Mouse (Mus musculus) CH12.LX (cell line): ENCODE data around the gene Scgb1a1.

ENCODE experiments used
- CHD1 ChIP-seq: IDR thresholded peaks from 2 replicates; pipeline ENCODE4 v1.6.1; 2012; ENCODE audit warnings: low read depth, low read length, improper control_type of control experiment, inconsistent platforms
- CTCF ChIP-seq, 2 experiments: IDR thresholded peaks in 1 of 2; conservative IDR thresholded peaks in 1 of 2; 2 replicates each; pipeline ENCODE4 v1.5.1; 2011 to 2012; ENCODE audit warnings: low read depth in 2 of 2, low read length in 2 of 2, improper control_type of control experiment in 1 of 2, inconsistent platforms in 1 of 2, mild to moderate bottlenecking in 1 of 2, moderate library complexity in 1 of 2
- ELF1 ChIP-seq: IDR thresholded peaks from 2 replicates; pipeline ENCODE4 v1.6.1; 2014; ENCODE audit warnings: low read depth, mild to moderate bottlenecking, inconsistent platforms, low read length, improper control_type of control experiment
- EP300 ChIP-seq: IDR thresholded peaks from 2 replicates; pipeline ENCODE4 v1.6.1; 2011; ENCODE audit warnings: low read length, improper control_type of control experiment
- ETS1 ChIP-seq: conservative IDR thresholded peaks from 2 replicates; pipeline ENCODE4 v1.6.1; 2012; ENCODE audit warnings: low read depth, mild to moderate bottlenecking, inconsistent platforms, low read length, improper control_type of control experiment, moderate library complexity
- IRF4 ChIP-seq: IDR thresholded peaks from 2 replicates; pipeline ENCODE4 v1.6.1; 2014; ENCODE audit warnings: low read depth, mild to moderate bottlenecking, inconsistent platforms, low read length, improper control_type of control experiment
- KAT2A ChIP-seq: IDR thresholded peaks from 2 replicates; pipeline ENCODE4 v1.6.1; 2012; ENCODE audit warnings: low read length, improper control_type of control experiment, inconsistent platforms; ENCODE audit not compliant: insufficient replicate concordance
- MAFK ChIP-seq: IDR thresholded peaks from 2 replicates; pipeline ENCODE4 v1.6.1; 2011; ENCODE audit warnings: low read length, improper control_type of control experiment; ENCODE audit not compliant: insufficient replicate concordance
- MAX ChIP-seq: IDR thresholded peaks from 2 replicates; pipeline ENCODE4 v1.6.1; 2011; ENCODE audit warnings: low read length, improper control_type of control experiment
- POLR2A ChIP-seq: IDR thresholded peaks from 2 replicates; pipeline ENCODE4 v1.6.1; 2011; ENCODE audit warnings: low read depth, mild to moderate bottlenecking, improper control_type of control experiment, low read length
- SMC3 ChIP-seq: IDR thresholded peaks from 2 replicates; pipeline ENCODE4 v1.6.1; 2011; ENCODE audit warnings: low read depth, low read length, improper control_type of control experiment
- UBTF ChIP-seq: IDR thresholded peaks from 2 replicates; pipeline ENCODE4 v1.6.1; 2012; ENCODE audit warnings: low read depth, mild to moderate bottlenecking, inconsistent platforms, low read length, improper control_type of control experiment, moderate library complexity
- ZMIZ1 ChIP-seq: IDR thresholded peaks from 2 replicates; pipeline ENCODE4 v1.6.1; 2012; ENCODE audit warnings: low read depth, mild to moderate bottlenecking, inconsistent platforms, low read length, improper control_type of control experiment

GRCm38 (mm10) chr19:9043123-9043522 is 44.6 kb downstream of the Scgb1a1 start:
- TF ChIP-seq ZMIZ1 (no peak), CTCF (conservative IDR thresholded peaks at IDR 0.05 in 1 of 2, IDR thresholded peaks at IDR 0.05 in 1 of 2; ENCODE audit: low read depth in 2 of 2, low read length in 2 of 2) (no peak), POLR2A (no peak), IRF4 (no peak), MAX (no peak), EP300 (no peak), KAT2A (no peak), ETS1 (no peak), SMC3 (no peak), UBTF (no peak), CHD1 (no peak), MAFK (no peak), ELF1 (no peak)
